Mouse (Mus musculus) midbrain, embryonic 14.5 days (tissue): ENCODE measurements around the gene Rab3il1. TPM values are rescaled to one million over a fixed set of nuclear protein-coding genes. Genes with fewer than 3 reads are reported as not detected.

Source experiments
- ATAC-seq: fragments of 200-750 bp; cut with Nextera tagmentation; 2 replicates; pipeline ENCODE4 v1.8.0; 2017; ENCODE audit warnings: moderate number of reproducible peaks, moderate library complexity; ENCODE audit not compliant: low FRiP score, low TSS enrichment
- DNase-seq: peaks from one replicate; pipeline ENCODE4 v3.0.0-alpha.2; 2015
- H3K27ac ChIP-seq: fragments of 300-500 bp; sonication (generic); replicated peaks from 2 replicates; pipeline ENCODE4 v1.5.1; 2014; ENCODE audit warnings: mild to moderate bottlenecking, low read depth, low read length, moderate library complexity
- H3K27me3 ChIP-seq: fragments of 300-500 bp; sonication (generic); 2 replicates; pipeline ENCODE4 v1.6.1; 2014; ENCODE audit warnings: low read length, control low read depth, mixed read lengths; ENCODE audit not compliant: control insufficient read depth, insufficient read depth
- H3K36me3 ChIP-seq: fragments of 300-500 bp; sonication (generic); 2 replicates; pipeline ENCODE4 v1.6.1; 2014; ENCODE audit warnings: low read length, control low read depth; ENCODE audit not compliant: control insufficient read depth, insufficient read depth
- H3K4me1 ChIP-seq: fragments of 300-500 bp; sonication (generic); 2 replicates; pipeline ENCODE4 v1.6.1; 2014; ENCODE audit warnings: mild to moderate bottlenecking, antibody characterized with exemption, low read length, control low read depth; ENCODE audit not compliant: control insufficient read depth, insufficient read depth
- H3K4me2 ChIP-seq: fragments of 300-500 bp; sonication (generic); 2 replicates; pipeline ENCODE4 v1.6.1; 2014; ENCODE audit warnings: mild to moderate bottlenecking, low read length, moderate library complexity
- H3K4me3 ChIP-seq: fragments of 300-500 bp; sonication (generic); replicated peaks from 2 replicates; pipeline ENCODE4 v1.5.1; 2014; ENCODE audit warnings: low read depth, low read length
- H3K9ac ChIP-seq: fragments of 300-500 bp; sonication (generic); replicated peaks from 2 replicates; pipeline ENCODE4 v1.6.1; 2014; ENCODE audit warnings: mild to moderate bottlenecking, low read length, moderate library complexity
- H3K9me3 ChIP-seq: fragments of 300-500 bp; sonication (generic); 2 replicates; pipeline ENCODE4 v1.6.1; 2016; ENCODE audit warnings: low read length, control low read depth, mixed read lengths; ENCODE audit not compliant: control insufficient read depth
- WGBS: fragments of 180-500 bp; shearing (Covaris S2); extraction: QIAGEN DNeasy Blood & Tissue Kit; methylation state at CpG from one replicate; pipeline ENCODE4 v1.1.7; 2014; 5-methylcytosine and 5-hydroxymethylcytosine counted together
- polyA plus RNA-seq: library from polyadenylated mRNA; unstranded; fragments of >200 nt; fragmentation: Nextera tagmentation; extraction: Ambion mirVana; gene quantifications from 2 replicates; pipeline ENCODE4 v1.2.1, GENCODE M21; 2014

Rab3il1 gene
- polyA plus RNA-seq, 1 experiment from 2014 or later = 19.2 TPM

- no peak overlapping the region for H3K9ac ChIP-seq
- ATAC-seq = no peak
- no peak overlapping the region for H3K4me2 ChIP-seq
- H3K27me3 ChIP-seq = no peaks in the 10 kb centered on the region
- no peak overlapping the region for H3K27ac ChIP-seq
- DNase-seq = no peak
- 58% methylated on average over 6 of the region's 6 CpGs for WGBS
- peaks cover 11% of the 10 kb centered on the region for H3K4me1 ChIP-seq
- no peak overlapping the region for H3K4me3 ChIP-seq
- peaks cover 26% of the 10 kb centered on the region for H3K36me3 ChIP-seq
- H3K9me3 ChIP-seq = no peaks in the 10 kb centered on the region
Measured at GRCm38 (mm10) chr19:9987192-9987591, 14.3 kb upstream of the Rab3il1 start.

- no peak overlapping the region for H3K4me2 ChIP-seq
- no peak overlapping the region for H3K4me3 ChIP-seq
- H3K27me3 ChIP-seq = no peaks in the 10 kb centered on the region
- ATAC-seq (no peak), DNase-seq (no peak)
- no peak overlapping the region for H3K27ac ChIP-seq
- H3K36me3 ChIP-seq = peaks cover 26% of the 10 kb centered on the region
- no peak overlapping the region for H3K9ac ChIP-seq
- peaks cover 11% of the 10 kb centered on the region for H3K4me1 ChIP-seq
- no peaks in the 10 kb centered on the region for H3K9me3 ChIP-seq
Measured at GRCm38 (mm10) chr19:9987593-9987992, 13.9 kb upstream of the Rab3il1 start.

- Histone ChIP-seq H3K27me3 (no peaks in the 10 kb centered on the region), H3K4me3 (no peak overlapping the region), H3K4me1 (peaks cover 4% of the 10 kb centered on the region; the same call in 1 of the 2 replicates), H3K9me3 (no peaks in the 10 kb centered on the region), H3K27ac (no peak overlapping the region), H3K36me3 (peaks cover 21% of the 10 kb centered on the region), H3K9ac (no peak overlapping the region), H3K4me2 (no peak overlapping the region)
- no peak for DNase-seq
- no peak for ATAC-seq
- 66% methylated on average over 17 of the region's 17 CpGs for WGBS
Measured at GRCm38 (mm10) chr19:9989171-9989883, 12.1 kb upstream of the Rab3il1 start.

GRCm38 (mm10) chr19:9989884-9990256 is 11.6 kb upstream of the Rab3il1 start:
- no peak overlapping the region for H3K9ac ChIP-seq
- DNase-seq = no peak
- H3K4me3 ChIP-seq = no peak overlapping the region

GRCm38 (mm10) chr19:9991304-9991703 is 10.2 kb upstream of the Rab3il1 start:
- no peak for ATAC-seq
- Histone ChIP-seq H3K36me3 (peaks cover 3% of the 10 kb centered on the region; the same call in 1 of the 2 replicates), H3K9ac (no peak overlapping the region), H3K4me3 (no peak overlapping the region), H3K9me3 (no peaks in the 10 kb centered on the region), H3K27me3 (no peaks in the 10 kb centered on the region), H3K4me1 (0 out of 2 replicates have a peak, but pooled peaks cover 4% of the 10 kb centered on the region), H3K4me2 (no peak overlapping the region), H3K27ac (no peak overlapping the region)
- peak; percentile 84 for DNase-seq
- 19% methylated on average over 5 of the region's 5 CpGs for WGBS

More at GRCm38 (mm10) chr19:9989884-9990256, 11.6 kb upstream of the Rab3il1 start:
- Histone ChIP-seq H3K27ac (no peak overlapping the region), H3K9me3 (no peaks in the 10 kb centered on the region), H3K36me3 (peaks cover 16% of the 10 kb centered on the region), H3K4me2 (no peak overlapping the region), H3K4me1 (0 out of 2 replicates have a peak, but pooled peaks cover 4% of the 10 kb centered on the region), H3K27me3 (no peaks in the 10 kb centered on the region)
- ATAC-seq = no peak

- Histone ChIP-seq H3K4me3 (peak overlapping the region; percentile 27), H3K9me3 (no peaks in the 10 kb centered on the region), H3K27ac (0 out of 2 replicates have a peak overlapping the region, but pooled peaks have one; percentile 37), H3K4me1 (0 out of 2 replicates have a peak, but pooled peaks cover 4% of the 10 kb centered on the region), H3K36me3 (no peaks in the 10 kb centered on the region; the same call in 1 of the 2 replicates), H3K9ac (peak overlapping the region; percentile 39), H3K4me2 (peak overlapping the region; percentile 54), H3K27me3 (no peaks in the 10 kb centered on the region)
- DNase-seq (no peak), ATAC-seq (peak; percentile 51)
- WGBS = 50% methylated on average over 26 of the region's 26 CpGs
Measured at GRCm38 (mm10) chr19:9992011-9992958, 9.2 kb upstream of the Rab3il1 start.

GRCm38 (mm10) chr19:9993036-9993656 is 8.3 kb upstream of the Rab3il1 start:
- H3K9me3 ChIP-seq = no peaks in the 10 kb centered on the region
- peak overlapping the region; percentile 27 for H3K4me3 ChIP-seq
- ATAC-seq (peak; percentile 84), DNase-seq (peak; percentile 88)
- H3K36me3 ChIP-seq = no peaks in the 10 kb centered on the region
- H3K4me2 ChIP-seq = peak overlapping the region; percentile 54
- peak overlapping the region; percentile 39 for H3K9ac ChIP-seq
- H3K4me1 ChIP-seq = 0 out of 2 replicates have a peak, but pooled peaks cover 4% of the 10 kb centered on the region
- no peaks in the 10 kb centered on the region for H3K27me3 ChIP-seq
- 0 out of 2 replicates have a peak overlapping the region, but pooled peaks have one; percentile 37 for H3K27ac ChIP-seq
- WGBS = 5% methylated on average over 17 of the region's 17 CpGs
